Mouse (Mus musculus) liver, embryonic 14 days (tissue): ENCODE measurements around the gene Tdgf1. TPM values are rescaled to one million over a fixed set of nuclear protein-coding genes. Genes with fewer than 3 reads are reported as not detected.

Experiments
- polyA plus RNA-seq: library from polyadenylated mRNA; depleted of rRNA; stranded (reverse); fragments of >200 nt; gene quantifications from 2 replicates; pipeline ENCODE4 v1.2.3, GENCODE M21; 2012; rRNA removed

Gene Tdgf1
- not detected in 2 replicates for polyA plus RNA-seq

GRCm38 (mm10) chr9:110945926-110946325, at the start of gene Tdgf1:
Gene Tdgf1 (minus strand): TSS chr9:110946158.

DNA sequence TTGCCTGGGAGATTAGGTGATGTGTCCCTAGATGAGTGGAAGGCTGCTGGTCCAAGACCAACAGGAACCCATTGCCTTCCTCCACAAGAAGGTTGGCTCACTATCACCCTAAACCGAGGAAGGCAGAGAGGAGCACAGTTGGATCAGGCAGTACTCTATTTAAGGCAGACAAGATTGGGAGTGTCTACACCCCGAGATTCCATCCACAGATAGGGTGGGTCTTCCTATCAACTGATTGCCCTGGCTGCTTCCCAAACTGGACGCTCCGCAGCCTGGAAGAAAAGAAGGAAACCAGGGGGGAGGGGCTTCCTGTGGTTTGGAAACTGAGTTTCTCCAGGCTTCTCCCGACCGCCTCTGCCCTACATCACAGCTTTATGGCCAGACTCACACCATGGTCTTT, 44.2 kb upstream of the Tdgf1 start, which contains the start of gene Rtp3:
Rtp3 (minus strand) TSS at position 380 of the 400 bp plus-strand sequence.

DNA sequence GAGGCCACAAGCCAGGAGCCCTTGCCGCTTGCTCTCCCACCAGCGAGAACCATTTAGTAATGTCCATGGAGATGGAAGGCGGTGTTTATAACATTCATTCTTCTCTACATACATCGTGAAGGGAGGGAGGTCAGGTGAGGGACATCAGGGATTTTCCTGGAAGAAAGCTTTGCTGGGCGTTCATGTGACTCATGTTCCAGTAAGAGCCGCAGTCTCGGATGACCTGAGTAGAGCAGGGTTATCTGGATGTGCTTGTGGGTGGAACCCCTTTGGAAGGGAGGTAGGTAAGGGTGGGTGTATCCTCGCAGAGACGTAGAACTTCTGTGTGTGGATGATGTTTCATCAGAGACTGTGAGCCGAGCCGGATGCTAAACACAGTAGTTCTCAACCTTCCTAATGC, 5.4 kb upstream of the Tdgf1 start, which contains the start of gene Lrrc2:
Lrrc2 (plus strand) TSS at position 149 of the 400 bp plus-strand sequence.

DNA sequence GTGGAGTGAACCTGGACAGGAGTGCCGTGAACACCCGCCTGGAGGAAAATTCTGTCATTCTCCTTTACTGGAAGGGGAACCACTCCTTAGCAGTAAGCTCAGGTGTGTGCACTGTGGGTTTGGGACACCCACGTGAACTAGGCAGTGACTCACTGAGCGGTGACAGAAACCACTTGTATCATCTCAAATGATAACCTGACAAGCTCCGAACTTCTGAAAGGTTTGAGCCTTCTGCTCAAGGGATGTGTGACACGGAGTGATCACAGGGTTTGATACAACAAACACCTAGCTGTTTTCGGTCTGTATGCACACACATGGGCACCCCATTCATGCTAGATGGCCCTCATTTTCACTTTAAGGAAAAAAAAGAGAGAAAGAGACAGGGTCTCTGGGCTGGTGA, 29.2 kb downstream of the Tdgf1 start, which contains the start of gene Fam240a:
Fam240a (minus strand) TSS at position 76 of the 400 bp plus-strand sequence.

Other genes with a start within 250 kb of the Tdgf1 start
- 0.06 and 1.3 TPM in 2 replicates for gene Myl3, start 204.3 kb downstream of the Tdgf1 start, polyA plus RNA-seq
- gene Pth1r, start 199.0 kb downstream of the Tdgf1 start, polyA plus RNA-seq = 3.4 and 3.6 TPM in 2 replicates
- gene Prss42, start 148.0 kb downstream of the Tdgf1 start, polyA plus RNA-seq = 0.02 TPM in 1 of 2 replicates, not detected in the other
- not detected in 2 replicates for gene Prss44, start 132.2 kb downstream of the Tdgf1 start, polyA plus RNA-seq
- gene Prss43, start 119.5 kb downstream of the Tdgf1 start, polyA plus RNA-seq = not detected in 2 replicates
- gene Prss45, start 111.6 kb downstream of the Tdgf1 start, polyA plus RNA-seq = not detected in 2 replicates
- gene Prss46, start 101.7 kb downstream of the Tdgf1 start, polyA plus RNA-seq = not detected in 2 replicates
- 6.5 and 7.0 TPM in 2 replicates for gene Prss50, start 88.2 kb downstream of the Tdgf1 start, polyA plus RNA-seq
- gene Als2cl, start 66.3 kb downstream of the Tdgf1 start, polyA plus RNA-seq = 2.4 and 3.5 TPM in 2 replicates
- 0.88 and 1.3 TPM in 2 replicates for gene Tmie, start 66.0 kb downstream of the Tdgf1 start, polyA plus RNA-seq
- not detected in 2 replicates for gene Fam240a, start 29.3 kb downstream of the Tdgf1 start, polyA plus RNA-seq
- 0.08 and 0.21 TPM in 2 replicates for gene Lrrc2, start 5.4 kb upstream of the Tdgf1 start, polyA plus RNA-seq
- gene Rtp3, start 44.4 kb upstream of the Tdgf1 start, polyA plus RNA-seq = 23.9 and 28.3 TPM in 2 replicates
- gene Ltf, start 73.1 kb upstream of the Tdgf1 start, polyA plus RNA-seq = 6.5 and 11.7 TPM in 2 replicates
- 7.4 and 10.1 TPM in 2 replicates for gene Ccrl2, start 111.4 kb upstream of the Tdgf1 start, polyA plus RNA-seq
- 15.5 and 16.3 TPM in 2 replicates for gene Lrrfip2, start 171.4 kb upstream of the Tdgf1 start, polyA plus RNA-seq